Mouse (Mus musculus) macrophage (primary cell): ENCODE data around the gene Tnk2. TPM values are rescaled to one million over a fixed set of nuclear protein-coding genes. Genes with fewer than 3 reads are reported as not detected.

Experiments used
- H3K27ac ChIP-seq: fragments of 350-480 bp; formaldehyde crosslinking; 2 replicates; pipeline ENCODE4 v1.9.0; 2021
- H3K36me3 ChIP-seq: fragments of 350-480 bp; formaldehyde crosslinking; 2 replicates; pipeline ENCODE4 v1.9.0; 2021; ENCODE audit errors: inconsistent target
- H3K4me3 ChIP-seq: fragments of 350-480 bp; formaldehyde crosslinking; 2 replicates; pipeline ENCODE4 v1.9.0; 2021; ENCODE audit errors: inconsistent target
- H3K79me2 ChIP-seq: fragments of 350-480 bp; formaldehyde crosslinking; 2 replicates; pipeline ENCODE4 v1.9.0; 2021; ENCODE audit errors: inconsistent target
- WGBS: methylation state at CpG from one replicate; pipeline ENCODE4 v1.1.7; 2026; ENCODE audit warnings: inconsistent platforms; ENCODE audit not compliant: missing documents; 5-methylcytosine and 5-hydroxymethylcytosine counted together
- polyA plus RNA-seq: library from polyadenylated mRNA; stranded (reverse); fragments of 250-400 nt; gene quantifications from 3 replicates; pipeline ENCODE4 v1.2.4, GENCODE M21; 2018; ENCODE audit warnings: inconsistent platforms

Tnk2 gene
- polyA plus RNA-seq, 1 experiment from 2014 or later = 1.1 TPM

- Histone ChIP-seq H3K36me3 (no peaks in the 10 kb centered on the region), H3K4me3 (no peak overlapping the region), H3K79me2 (no peaks in the 10 kb centered on the region), H3K27ac (no peak overlapping the region)
- under 1% methylated on average over 50 of the region's 82 CpGs for WGBS
Measured at GRCm38 (mm10) chr16:32644069-32644800, 561 bp downstream of the Tnk2 start.

- H3K79me2 ChIP-seq = no peaks in the 10 kb centered on the region
- no peak overlapping the region for H3K27ac ChIP-seq
- no peaks in the 10 kb centered on the region for H3K36me3 ChIP-seq
- no peak overlapping the region for H3K4me3 ChIP-seq
- 41% methylated on average over 12 of the region's 12 CpGs for WGBS
Measured at GRCm38 (mm10) chr16:32644801-32645170, 1.1 kb downstream of the Tnk2 start.

- H3K27ac ChIP-seq = no peak overlapping the region
- no peaks in the 10 kb centered on the region for H3K36me3 ChIP-seq
- WGBS = 25% methylated on average over 14 of the region's 14 CpGs
- H3K79me2 ChIP-seq = no peaks in the 10 kb centered on the region
- no peak overlapping the region for H3K4me3 ChIP-seq
Measured at GRCm38 (mm10) chr16:32645361-32645914, 1.8 kb downstream of the Tnk2 start.

- Histone ChIP-seq H3K27ac (no peak overlapping the region), H3K4me3 (no peak overlapping the region), H3K79me2 (no peaks in the 10 kb centered on the region), H3K36me3 (no peaks in the 10 kb centered on the region)
- 93% methylated on average over 9 of the region's 9 CpGs for WGBS
Measured at GRCm38 (mm10) chr16:32646014-32646413, 2.3 kb downstream of the Tnk2 start.

- H3K27ac ChIP-seq = no peak overlapping the region
- H3K79me2 ChIP-seq = no peaks in the 10 kb centered on the region
- no peak overlapping the region for H3K4me3 ChIP-seq
- no peaks in the 10 kb centered on the region for H3K36me3 ChIP-seq
Measured at GRCm38 (mm10) chr16:32647712-32648111, 4.0 kb downstream of the Tnk2 start.

- Histone ChIP-seq H3K27ac (no peak overlapping the region), H3K4me3 (no peak overlapping the region), H3K79me2 (no peaks in the 10 kb centered on the region), H3K36me3 (no peaks in the 10 kb centered on the region)
Measured at GRCm38 (mm10) chr16:32650461-32650860, 6.8 kb downstream of the Tnk2 start.

- no peak overlapping the region for H3K4me3 ChIP-seq
- H3K27ac ChIP-seq = 0 out of 2 replicates have a peak overlapping the region, but pooled peaks have one; percentile 4
- no peaks in the 10 kb centered on the region for H3K79me2 ChIP-seq
- no peaks in the 10 kb centered on the region for H3K36me3 ChIP-seq
- WGBS = 18% methylated on average over 5 of the region's 5 CpGs
Measured at GRCm38 (mm10) chr16:32650974-32651618, 7.4 kb downstream of the Tnk2 start.

- whole genome bisulfite sequencing = 95% methylated on average over 6 of the region's 6 CpGs
- Histone ChIP-seq H3K4me3 (no peak overlapping the region), H3K79me2 (no peaks in the 10 kb centered on the region), H3K27ac (no peak overlapping the region), H3K36me3 (no peaks in the 10 kb centered on the region)
Measured at GRCm38 (mm10) chr16:32654071-32654733, 10.5 kb downstream of the Tnk2 start.

GRCm38 (mm10) chr16:32655534-32655933 lies 11.9 kb downstream of the Tnk2 start:
- Histone ChIP-seq H3K27ac (no peak overlapping the region), H3K36me3 (no peaks in the 10 kb centered on the region), H3K79me2 (no peaks in the 10 kb centered on the region), H3K4me3 (no peak overlapping the region)
- 97% methylated on average over 4 of the region's 4 CpGs for WGBS

- Histone ChIP-seq H3K27ac (no peak overlapping the region), H3K79me2 (no peaks in the 10 kb centered on the region)
- WGBS = 78% methylated on average over 8 of the region's 8 CpGs
Measured at GRCm38 (mm10) chr16:32656321-32656720, 12.6 kb downstream of the Tnk2 start.

GRCm38 (mm10) chr16:32656794-32657193 lies 13.1 kb downstream of the Tnk2 start:
- 84% methylated on average over 8 of the region's 8 CpGs for WGBS
- no peaks in the 10 kb centered on the region for H3K36me3 ChIP-seq
- no peak overlapping the region for H3K27ac ChIP-seq
- H3K79me2 ChIP-seq = no peaks in the 10 kb centered on the region
- H3K4me3 ChIP-seq = no peak overlapping the region

More at GRCm38 (mm10) chr16:32656321-32656720, 12.6 kb downstream of the Tnk2 start:
- Histone ChIP-seq H3K36me3 (no peaks in the 10 kb centered on the region), H3K4me3 (no peak overlapping the region)

GRCm38 (mm10) chr16:32657498-32658250 lies 14.0 kb downstream of the Tnk2 start:
- H3K36me3 ChIP-seq = no peaks in the 10 kb centered on the region
- H3K79me2 ChIP-seq = no peaks in the 10 kb centered on the region
- 96% methylated on average over 15 of the region's 16 CpGs for WGBS
- H3K4me3 ChIP-seq = no peak overlapping the region
- H3K27ac ChIP-seq = no peak overlapping the region

GRCm38 (mm10) chr16:32658743-32659171 lies 15.1 kb downstream of the Tnk2 start:
- H3K27ac ChIP-seq = no peak overlapping the region
- no peaks in the 10 kb centered on the region for H3K79me2 ChIP-seq
- no peaks in the 10 kb centered on the region for H3K36me3 ChIP-seq
- 17% methylated on average over 12 of the region's 21 CpGs for WGBS
- H3K4me3 ChIP-seq = no peak overlapping the region

GRCm38 (mm10) chr16:32659385-32659784 lies 15.7 kb downstream of the Tnk2 start:
- no peaks in the 10 kb centered on the region for H3K36me3 ChIP-seq
- H3K27ac ChIP-seq = no peak overlapping the region
- no peak overlapping the region for H3K4me3 ChIP-seq
- WGBS = 20% methylated on average over 8 of the region's 8 CpGs
- H3K79me2 ChIP-seq = no peaks in the 10 kb centered on the region
